Mouse (Mus musculus): Measurements from ENCODE around the gene Wbp4. TPM values are rescaled to one million over a fixed set of nuclear protein-coding genes. Genes with fewer than 3 reads are reported as not detected.
A peak's percentile ranks its signal among the peaks of the same experiment; 100 is the strongest.
"Not testable (repeated sequence)": the region's sequence is repeated elsewhere in the genome, so short reads cannot be mapped to it uniquely, and the experiment has no call there.

The Wbp4 gene
- total RNA-seq, 4 experiments from 2014 or later = 45.6 to 51.2 (median 51.0) TPM

DNA sequence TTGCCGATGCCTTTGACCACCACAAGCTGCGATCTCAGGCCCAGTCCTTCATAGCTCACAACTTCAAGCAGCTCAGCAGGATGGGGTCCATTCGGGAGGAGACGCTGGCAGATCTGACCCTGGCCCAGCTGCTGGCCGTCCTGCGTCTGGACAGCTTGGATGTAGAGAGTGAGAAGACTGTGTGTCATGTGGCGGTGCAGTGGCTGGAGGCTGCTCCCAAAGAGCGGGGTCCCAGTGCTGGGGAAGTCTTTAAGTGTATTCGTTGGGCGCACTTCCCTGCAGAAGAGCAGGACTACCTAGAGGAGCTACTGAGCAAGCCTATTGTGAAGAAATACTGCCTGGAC, 28.8 kb downstream of the Wbp4 start:
- DNase-seq (ENCODE audit: low spot score in 2 of 2) = not testable (repeated sequence)

DNA sequence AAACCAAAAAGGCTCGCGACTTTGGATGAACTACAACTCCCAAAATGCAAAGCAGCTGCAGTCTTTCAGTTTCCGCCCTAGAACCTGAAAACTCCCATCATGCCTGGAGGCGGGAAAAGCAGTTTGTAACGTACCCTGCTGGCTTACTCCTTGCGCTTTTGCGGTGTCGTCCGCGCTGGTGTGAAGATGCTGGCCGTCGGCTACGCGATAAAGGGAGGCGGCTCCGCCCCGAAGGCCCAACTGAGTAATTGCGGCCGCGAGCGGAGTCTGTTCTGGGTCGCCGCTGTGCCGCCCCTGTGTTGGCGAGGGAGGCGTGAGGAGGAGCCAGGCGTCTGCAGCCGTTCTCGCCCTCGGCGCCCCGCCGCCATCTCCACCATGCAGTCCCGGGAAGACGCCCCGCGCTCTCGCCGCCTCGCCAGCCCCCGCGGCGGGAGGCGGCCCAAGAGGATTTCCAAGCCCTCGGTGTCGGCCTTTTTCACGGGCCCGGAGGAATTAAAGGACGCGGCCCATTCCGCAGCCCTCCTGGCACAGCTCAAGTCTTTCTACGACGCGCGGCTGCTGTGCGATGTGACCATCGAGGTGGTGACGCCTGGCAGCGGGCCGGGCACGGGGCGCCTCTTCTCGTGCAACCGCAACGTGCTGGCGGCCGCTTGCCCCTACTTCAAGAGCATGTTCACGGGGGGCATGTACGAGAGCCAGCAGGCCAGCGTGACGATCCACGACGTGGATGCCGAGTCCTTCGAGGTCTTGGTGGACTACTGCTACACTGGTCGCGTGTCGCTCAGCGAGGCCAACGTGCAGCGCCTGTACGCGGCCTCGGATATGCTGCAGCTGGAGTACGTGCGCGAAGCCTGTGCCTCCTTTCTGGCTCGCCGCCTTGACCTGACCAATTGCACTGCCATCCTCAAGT, 29.4 kb downstream of the Wbp4 start, which contains the start of gene Kbtbd6:
TSS of gene Kbtbd6 (plus strand) at position 155 of the 910 bp plus-strand sequence.
- peak; percentile 59 to 71 for DNase-seq (ENCODE audit: low spot score in 2 of 2)

- no peak for DNase-seq (ENCODE audit: low spot score in 2 of 2)
Observed at GRCm38 (mm10) chr14:79445055-79445620, 36.2 kb downstream of the Wbp4 start.

DNA sequence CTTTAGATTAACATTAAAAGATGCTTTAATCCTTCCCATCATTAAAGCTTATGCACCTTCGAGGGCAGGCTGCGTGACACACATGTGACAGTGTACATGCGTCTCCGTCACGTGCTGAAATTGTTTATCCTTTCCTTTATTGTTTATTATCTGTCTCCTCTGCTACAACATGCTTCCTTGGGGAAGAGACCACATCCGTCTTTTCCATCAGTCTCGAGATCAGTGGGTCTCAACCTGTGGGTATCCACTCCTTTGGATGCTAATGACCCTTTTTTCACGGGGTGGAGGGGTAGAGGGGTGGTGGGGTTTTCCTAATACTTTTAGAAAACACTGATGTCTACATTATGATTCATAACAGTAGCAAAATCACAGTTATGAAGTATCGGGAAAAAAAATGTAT, 36.7 kb downstream of the Wbp4 start:
- DNase-seq (ENCODE audit: low spot score in 2 of 2) = no peak

DNA sequence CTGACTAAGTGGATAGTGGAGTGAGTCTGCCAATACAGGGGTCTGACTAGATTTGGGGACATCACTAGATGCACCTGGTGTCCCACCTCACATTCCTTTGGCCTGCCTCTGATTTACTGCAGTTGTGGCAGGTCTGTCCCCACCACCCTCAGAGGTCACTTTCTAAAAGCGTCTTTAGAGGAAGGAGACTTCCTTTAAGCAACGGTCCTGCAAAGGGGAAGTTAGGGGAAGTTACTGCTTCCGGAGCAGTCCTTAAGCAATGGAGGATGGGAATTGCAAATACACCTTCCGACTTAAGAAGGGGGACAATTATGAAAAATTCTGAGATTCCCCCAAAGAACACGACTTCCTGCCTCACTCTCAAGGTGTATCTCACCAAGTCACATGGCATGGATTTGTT, 39.9 kb downstream of the Wbp4 start:
- no peak for DNase-seq (ENCODE audit: low spot score in 2 of 2)

- DNase-seq (ENCODE audit: low spot score in 2 of 2) = no peak
Observed at GRCm38 (mm10) chr14:79440655-79441054, 40.7 kb downstream of the Wbp4 start.

DNA sequence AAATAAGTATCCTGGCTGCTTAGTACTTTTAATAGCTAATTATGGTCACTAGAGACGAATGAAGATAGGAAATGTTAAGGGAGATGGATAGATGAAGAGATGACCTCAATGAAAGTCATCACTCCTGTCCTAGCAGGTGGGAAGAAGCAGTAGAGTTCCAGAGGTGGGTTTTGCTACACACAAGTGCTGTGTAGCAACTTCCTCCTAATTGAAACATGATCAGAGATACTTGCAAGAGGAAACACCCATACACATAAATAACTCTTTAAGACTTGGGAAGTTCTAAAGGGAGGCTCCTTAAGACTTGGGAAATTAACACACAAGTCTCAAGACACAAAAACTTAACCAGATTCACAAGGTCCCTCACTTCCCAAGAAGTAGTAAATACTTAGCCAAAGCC, 47.3 kb downstream of the Wbp4 start:
- DNase-seq (ENCODE audit: low spot score in 2 of 2) = no peak

DNA sequence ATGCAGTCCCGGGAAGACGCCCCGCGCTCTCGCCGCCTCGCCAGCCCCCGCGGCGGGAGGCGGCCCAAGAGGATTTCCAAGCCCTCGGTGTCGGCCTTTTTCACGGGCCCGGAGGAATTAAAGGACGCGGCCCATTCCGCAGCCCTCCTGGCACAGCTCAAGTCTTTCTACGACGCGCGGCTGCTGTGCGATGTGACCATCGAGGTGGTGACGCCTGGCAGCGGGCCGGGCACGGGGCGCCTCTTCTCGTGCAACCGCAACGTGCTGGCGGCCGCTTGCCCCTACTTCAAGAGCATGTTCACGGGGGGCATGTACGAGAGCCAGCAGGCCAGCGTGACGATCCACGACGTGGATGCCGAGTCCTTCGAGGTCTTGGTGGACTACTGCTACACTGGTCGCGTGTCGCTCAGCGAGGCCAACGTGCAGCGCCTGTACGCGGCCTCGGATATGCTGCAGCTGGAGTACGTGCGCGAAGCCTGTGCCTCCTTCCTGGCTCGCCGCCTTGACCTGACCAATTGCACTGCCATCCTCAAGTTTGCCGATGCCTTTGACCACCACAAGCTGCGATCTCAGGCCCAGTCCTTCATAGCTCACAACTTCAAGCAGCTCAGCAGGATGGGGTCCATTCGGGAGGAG, 54.5 kb downstream of the Wbp4 start:
- DNase-seq (ENCODE audit: low spot score in 2 of 2) = not testable (repeated sequence)

GRCm38 (mm10) chr14:79425979-79426729, 55.2 kb downstream of the Wbp4 start, which contains the start of gene Kbtbd7:
Kbtbd7 (plus strand) TSS chr14:79426511.
- DNase-seq (ENCODE audit: low spot score in 2 of 2) = peak; percentile 87 to 89

DNA sequence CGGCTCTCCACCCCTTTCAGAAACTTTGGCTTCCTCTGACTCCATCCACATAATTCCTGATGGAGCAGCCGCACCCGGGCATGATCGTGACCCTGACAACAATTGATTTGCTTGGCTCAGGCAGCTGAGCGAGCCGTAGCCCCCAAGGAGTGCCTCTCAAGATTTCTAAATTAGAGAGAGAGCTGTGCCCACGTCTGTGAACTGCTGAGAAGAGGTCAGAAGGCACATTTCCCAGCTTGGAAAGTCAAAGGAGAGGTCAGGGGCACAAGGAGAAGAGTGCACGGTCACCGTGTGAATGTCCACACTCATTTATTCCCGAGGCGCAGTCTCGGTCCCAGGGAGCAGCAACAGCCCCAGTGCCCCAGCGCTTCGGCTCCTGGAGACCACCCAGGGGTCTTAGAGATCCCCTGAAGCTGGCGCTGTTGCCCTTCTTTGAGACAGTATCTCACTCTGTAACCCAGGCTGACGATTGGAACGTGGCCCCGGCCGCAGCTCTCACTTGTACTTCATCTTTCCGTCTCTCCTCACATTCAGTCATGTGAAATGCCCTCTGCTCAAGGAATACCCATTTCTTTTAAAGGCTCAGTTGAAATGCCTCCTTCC, 61.1 kb downstream of the Wbp4 start:
- DNase-seq (ENCODE audit: low spot score in 2 of 2) = no peak

- no peak for DNase-seq (ENCODE audit: low spot score in 2 of 2)
Observed at GRCm38 (mm10) chr14:79413121-79413520, 68.2 kb downstream of the Wbp4 start.

DNA sequence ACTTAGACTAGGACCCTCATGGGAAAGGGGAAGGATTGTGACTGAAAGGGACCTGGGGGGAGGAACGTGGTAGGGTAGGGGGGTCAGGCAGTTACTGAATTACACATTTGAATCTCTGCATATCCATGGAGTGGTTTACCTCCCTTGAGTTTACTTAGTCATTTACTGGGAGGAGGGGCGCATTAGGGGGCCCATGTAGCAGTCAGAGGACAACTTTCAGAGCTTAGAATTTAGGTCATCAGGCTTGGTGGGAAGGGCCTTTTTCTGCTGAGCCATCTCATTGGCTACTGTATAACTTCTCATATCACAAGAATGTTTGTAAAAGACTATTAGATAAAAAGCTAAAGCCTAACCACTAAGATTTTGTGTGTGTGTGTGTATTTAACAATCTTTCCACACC, 70.7 kb downstream of the Wbp4 start:
- DNase-seq (ENCODE audit: low spot score in 2 of 2) = no peak

Other genes with a start within 250 kb of the Wbp4 start
- not detected for gene Zfp957, start 234.2 kb downstream of the Wbp4 start, total RNA-seq (2022)
- gene Rgcc, start 179.9 kb downstream of the Wbp4 start, total RNA-seq (2022) = 10 to 100 TPM; 32.2 to 35.0 (median 33.7) TPM
- gene Naa16, start 90.7 kb downstream of the Wbp4 start, total RNA-seq (2022) = 10 to 100 TPM; 11.5 to 14.4 (median 13.1) TPM
- 1 to 10 TPM; 6.7 to 7.3 (median 7.0) TPM for gene Mtrf1, start 83.7 kb downstream of the Wbp4 start, total RNA-seq (2022)
- gene Kbtbd7, start 55.0 kb downstream of the Wbp4 start, total RNA-seq (2022) = 10 to 100 TPM; 35.5 to 40.8 (median 37.1) TPM
- gene Kbtbd6, start 29.7 kb downstream of the Wbp4 start, total RNA-seq (2022) = 1 to 10 TPM; 1.0 to 1.4 (median 1.2) TPM
- 1 to 10 TPM; 4.9 to 5.7 (median 5.0) TPM for gene Elf1, start 326 bp downstream of the Wbp4 start, total RNA-seq (2022)
- 10 to 100 TPM; 87.9 to 97.3 (median 91.3) TPM for gene Sugt1, start 106.2 kb upstream of the Wbp4 start, total RNA-seq (2022)
- 1 to 10 TPM; 1.2 to 2.7 (median 1.8) TPM for gene Cnmd, start 180.7 kb upstream of the Wbp4 start, total RNA-seq (2022)